Mouse (Mus musculus): ENCODE data around the gene Cyp2c23. TPM values are rescaled to one million over a fixed set of nuclear protein-coding genes. Genes with fewer than 3 reads are reported as not detected.

Cyp2c23 gene
- not detected in 2 replicates for total RNA-seq (2014; rRNA removed)
- 0.15 TPM in 1 of 2 replicates, not detected in the other for polyA plus RNA-seq (2015; fragmentation: Nextera tagmentation; extraction: Ambion mirVana)

GRCm38 (mm10) chr19:44028972-44029371 lies at the start of gene Cyp2c23:
Gene Cyp2c23 (minus strand): TSS chr19:44029208.
- no peaks in the 10 kb centered on the region for H3K27me3 ChIP-seq (ENCODE audit: insufficient read depth, low read length)
- no peak within 1 kb of the TSS for H3K4me2 ChIP-seq (ENCODE audit: low read depth, low read length, poor library complexity, severe bottlenecking)
- ATAC-seq (ENCODE audit: low FRiP score) (no peak), DNase-seq (ENCODE audit: low spot score) (no peak)
- H3K36me3 ChIP-seq (ENCODE audit: insufficient read depth, low read length), result 0 out of 2 replicates have a peak, but pooled peaks cover 3% of the 10 kb centered on the region
- WGBS, result 63% methylated on average over 6 of the region's 8 CpGs
- H3K4me1 ChIP-seq (ENCODE audit: insufficient read depth, low read length), result no peaks in the 10 kb centered on the region
- H3K27ac ChIP-seq (ENCODE audit: low read depth, low read length), result no peak within 1 kb of the TSS
- no peak within 1 kb of the TSS for H3K4me3 ChIP-seq (ENCODE audit: low read depth, low read length)
- no peak within 1 kb of the TSS for H3K9ac ChIP-seq (replicated peaks; ENCODE audit: low read length, poor library complexity, severe bottlenecking)
- TF ChIP-seq CTCF (IDR thresholded peaks at IDR 0.05), result no peak
- no peaks in the 10 kb centered on the region for H3K9me3 ChIP-seq (ENCODE audit: low read length)

- Histone ChIP-seq H3K9me3 (ENCODE audit: low read length) (no peaks in the 10 kb centered on the region), H3K4me2 (ENCODE audit: low read depth, low read length, poor library complexity, severe bottlenecking) (no peak overlapping the region), H3K9ac (replicated peaks; ENCODE audit: low read length, poor library complexity, severe bottlenecking) (no peak overlapping the region), H3K36me3 (ENCODE audit: insufficient read depth, low read length) (peaks cover 37% of the 10 kb centered on the region), H3K4me3 (ENCODE audit: low read depth, low read length) (no peak overlapping the region), H3K27me3 (ENCODE audit: insufficient read depth, low read length) (no peaks in the 10 kb centered on the region), H3K27ac (ENCODE audit: low read depth, low read length) (no peak overlapping the region), H3K4me1 (ENCODE audit: insufficient read depth, low read length) (no peaks in the 10 kb centered on the region)
- TF ChIP-seq CTCF (IDR thresholded peaks at IDR 0.05), result no peak
- DNase-seq (ENCODE audit: low spot score) (no peak), ATAC-seq (ENCODE audit: low FRiP score) (no peak)
- 96% methylated on average over 4 of the region's 4 CpGs for WGBS
Measured at GRCm38 (mm10) chr19:44077024-44077423, 48.0 kb upstream of the Cyp2c23 start.

GRCm38 (mm10) chr19:44076457-44076856 lies 47.4 kb upstream of the Cyp2c23 start:
- H3K27ac ChIP-seq (ENCODE audit: low read depth, low read length), result no peak overlapping the region
- no peaks in the 10 kb centered on the region for H3K27me3 ChIP-seq (ENCODE audit: insufficient read depth, low read length)
- no peak overlapping the region for H3K4me2 ChIP-seq (ENCODE audit: low read depth, low read length, poor library complexity, severe bottlenecking)
- ATAC-seq (ENCODE audit: low FRiP score) (no peak), DNase-seq (ENCODE audit: low spot score) (no peak)
- no peak overlapping the region for H3K9ac ChIP-seq (replicated peaks; ENCODE audit: low read length, poor library complexity, severe bottlenecking)
- no peak overlapping the region for H3K4me3 ChIP-seq (ENCODE audit: low read depth, low read length)
- H3K9me3 ChIP-seq (ENCODE audit: low read length), result no peaks in the 10 kb centered on the region
- WGBS, result 93% methylated on average over 9 of the region's 9 CpGs
- H3K4me1 ChIP-seq (ENCODE audit: insufficient read depth, low read length), result no peaks in the 10 kb centered on the region
- no peak for TF ChIP-seq CTCF (IDR thresholded peaks at IDR 0.05)
- peaks cover 37% of the 10 kb centered on the region for H3K36me3 ChIP-seq (ENCODE audit: insufficient read depth, low read length)

GRCm38 (mm10) chr19:44074986-44075385 lies 46.0 kb upstream of the Cyp2c23 start:
- peaks cover 32% of the 10 kb centered on the region for H3K36me3 ChIP-seq (ENCODE audit: insufficient read depth, low read length)
- no peak overlapping the region for H3K27ac ChIP-seq (ENCODE audit: low read depth, low read length)
- no peak overlapping the region for H3K4me3 ChIP-seq (ENCODE audit: low read depth, low read length)
- 86% methylated on average over 11 of the region's 11 CpGs for WGBS
- H3K9me3 ChIP-seq (ENCODE audit: low read length), result no peaks in the 10 kb centered on the region
- no peak overlapping the region for H3K4me2 ChIP-seq (ENCODE audit: low read depth, low read length, poor library complexity, severe bottlenecking)
- ATAC-seq (ENCODE audit: low FRiP score) (no peak), DNase-seq (ENCODE audit: low spot score) (no peak)
- H3K4me1 ChIP-seq (ENCODE audit: insufficient read depth, low read length), result no peaks in the 10 kb centered on the region
- no peaks in the 10 kb centered on the region for H3K27me3 ChIP-seq (ENCODE audit: insufficient read depth, low read length)
- TF ChIP-seq CTCF (IDR thresholded peaks at IDR 0.05), result no peak
- H3K9ac ChIP-seq (replicated peaks; ENCODE audit: low read length, poor library complexity, severe bottlenecking), result no peak overlapping the region

- no peak for ATAC-seq (ENCODE audit: low FRiP score)
- Histone ChIP-seq H3K4me2 (ENCODE audit: low read depth, low read length, poor library complexity, severe bottlenecking) (no peak overlapping the region), H3K9me3 (ENCODE audit: low read length) (no peaks in the 10 kb centered on the region), H3K36me3 (ENCODE audit: insufficient read depth, low read length) (peaks cover 15% of the 10 kb centered on the region), H3K4me3 (ENCODE audit: low read depth, low read length) (no peak overlapping the region), H3K27me3 (ENCODE audit: insufficient read depth, low read length) (no peaks in the 10 kb centered on the region), H3K27ac (ENCODE audit: low read depth, low read length) (no peak overlapping the region), H3K9ac (replicated peaks; ENCODE audit: low read length, poor library complexity, severe bottlenecking) (no peak overlapping the region), H3K4me1 (ENCODE audit: insufficient read depth, low read length) (no peaks in the 10 kb centered on the region)
- no peak for TF ChIP-seq CTCF (IDR thresholded peaks at IDR 0.05)
- 61% methylated on average over 5 of the region's 5 CpGs for WGBS
- DNase-seq (ENCODE audit: low spot score), result no peak
Measured at GRCm38 (mm10) chr19:44071166-44071565, 42.2 kb upstream of the Cyp2c23 start.

- peak overlapping the region; percentile 71 for H3K4me3 ChIP-seq (ENCODE audit: low read depth, low read length)
- no peaks in the 10 kb centered on the region for H3K27me3 ChIP-seq (ENCODE audit: insufficient read depth, low read length)
- 7% methylated on average over 4 of the region's 4 CpGs for WGBS
- peaks cover 5% of the 10 kb centered on the region; the same call in 1 of the 2 replicates for H3K36me3 ChIP-seq (ENCODE audit: insufficient read depth, low read length)
- ATAC-seq (ENCODE audit: low FRiP score), result no peak
- H3K4me2 ChIP-seq (ENCODE audit: low read depth, low read length, poor library complexity, severe bottlenecking), result peak overlapping the region; percentile 87
- H3K27ac ChIP-seq (ENCODE audit: low read depth, low read length), result peak overlapping the region; percentile 71
- TF ChIP-seq CTCF (IDR thresholded peaks at IDR 0.05), result no peak
- no peak for DNase-seq (ENCODE audit: low spot score)
- H3K4me1 ChIP-seq (ENCODE audit: insufficient read depth, low read length), result no peaks in the 10 kb centered on the region
- no peaks in the 10 kb centered on the region for H3K9me3 ChIP-seq (ENCODE audit: low read length)
- H3K9ac ChIP-seq (replicated peaks; ENCODE audit: low read length, poor library complexity, severe bottlenecking), result peak overlapping the region; percentile 62; the same call in 1 of the 2 replicates
Measured at GRCm38 (mm10) chr19:44069914-44070232, 40.9 kb upstream of the Cyp2c23 start.

Measured in midbrain, postnatal 0 days (tissue).